Mouse (Mus musculus): ENCODE results near the gene Ccdc186. TPM values are rescaled to one million over a fixed set of nuclear protein-coding genes. Genes with fewer than 3 reads are reported as not detected.
A peak's percentile ranks its signal among the peaks of the same experiment; 100 is the strongest.

Ccdc186 gene
- 10 to 100 TPM; 23.1 to 29.0 TPM for total RNA-seq (2021)
- long read RNA-seq, experiment 1, full-length matches to known transcripts: 15 of 21 reads
- long read RNA-seq, experiment 1, partial matches to known transcripts: 1 of 21 reads
- long read RNA-seq, experiment 1, other reads (novel, unspliced or antisense): 5 of 21 reads
- long read RNA-seq, experiment 2, full-length matches to known transcripts: 6 of 12 reads
- long read RNA-seq, experiment 2, partial matches to known transcripts: 1 of 12 reads
- long read RNA-seq, experiment 2, other reads (novel, unspliced or antisense): 5 of 12 reads

DNA sequence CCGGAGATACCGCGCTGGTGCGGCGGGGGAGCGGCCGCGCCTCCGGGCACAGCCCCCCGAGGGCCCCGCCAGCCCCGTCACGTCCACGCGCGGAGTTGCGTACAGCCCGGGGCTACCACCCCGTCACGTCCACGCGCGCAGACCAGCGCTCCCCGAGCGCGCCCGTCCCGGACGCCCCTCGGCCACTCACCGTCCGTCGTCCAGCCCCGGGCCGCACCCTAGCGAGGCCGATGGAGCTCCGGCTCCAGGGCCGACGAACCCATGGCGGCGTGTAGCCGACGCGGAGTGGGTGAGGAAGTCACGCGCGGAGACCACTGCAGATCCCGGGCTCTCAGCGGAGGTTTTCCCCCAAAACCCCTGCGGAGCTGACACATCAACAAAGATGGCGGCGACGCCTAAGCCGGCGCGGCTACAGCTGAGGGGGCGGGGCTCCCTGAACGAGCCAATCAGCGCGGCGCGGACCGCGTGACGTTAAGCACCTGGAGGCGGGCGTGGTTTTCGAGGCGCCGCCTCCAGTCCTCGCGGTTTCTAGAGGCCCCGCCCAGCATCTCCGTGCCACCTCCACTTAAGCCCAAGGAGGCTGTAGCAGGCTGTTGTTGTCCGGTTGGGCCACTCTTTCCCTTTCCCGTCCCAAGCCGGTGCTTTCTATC, at the start of gene Ccdc186:
Gene Ccdc186, minus strand, starts transcription at position 393 of the 650 bp plus-strand sequence.
- DNase-seq: peak; percentile 98

DNA sequence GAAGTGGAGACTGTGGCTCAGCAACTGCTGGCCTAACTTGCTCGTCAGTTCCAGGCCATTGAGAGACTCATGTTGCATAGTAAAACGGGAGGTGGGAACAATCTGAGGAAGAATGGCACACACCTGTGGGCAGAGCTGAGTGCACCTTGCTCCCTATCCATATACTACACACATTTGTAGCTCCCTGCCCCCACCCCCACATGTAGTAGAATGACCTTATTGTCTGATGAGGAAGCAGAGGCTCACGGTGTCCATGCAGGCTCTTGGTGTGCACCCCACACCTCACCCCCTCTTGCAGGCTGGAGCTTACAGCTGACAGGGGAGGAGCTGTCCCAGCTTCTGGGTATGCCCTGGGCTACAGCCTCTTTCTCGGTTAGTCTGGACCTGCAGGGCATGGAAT, 45.7 kb upstream of the Ccdc186 start:
- no peak for DNase-seq

- no peak for DNase-seq
Measured at GRCm38 (mm10) chr19:56856455-56856854, 34.5 kb upstream of the Ccdc186 start.

- DNase-seq: no peak
Measured at GRCm38 (mm10) chr19:56852590-56852989, 30.6 kb upstream of the Ccdc186 start.

DNA sequence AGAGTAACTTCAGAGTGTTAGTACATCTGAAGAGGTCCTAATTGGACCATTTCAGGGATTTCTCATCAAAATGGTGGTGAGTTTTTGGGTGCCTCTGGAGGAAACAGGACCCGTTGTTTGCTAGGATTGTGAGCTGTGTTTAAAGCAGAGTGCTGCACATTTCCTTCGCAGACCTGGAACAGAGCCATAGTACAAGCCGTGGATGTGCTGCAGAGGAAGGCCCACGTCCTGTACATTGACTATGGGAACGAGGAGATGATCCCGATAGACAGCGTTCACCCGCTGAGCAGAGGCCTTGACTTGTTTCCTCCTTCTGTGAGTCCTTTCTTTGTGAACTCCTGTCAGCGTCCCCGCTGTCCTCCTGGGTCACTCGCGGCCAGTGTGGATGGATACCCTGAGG, 21.0 kb upstream of the Ccdc186 start:
- DNase-seq: no peak

DNA sequence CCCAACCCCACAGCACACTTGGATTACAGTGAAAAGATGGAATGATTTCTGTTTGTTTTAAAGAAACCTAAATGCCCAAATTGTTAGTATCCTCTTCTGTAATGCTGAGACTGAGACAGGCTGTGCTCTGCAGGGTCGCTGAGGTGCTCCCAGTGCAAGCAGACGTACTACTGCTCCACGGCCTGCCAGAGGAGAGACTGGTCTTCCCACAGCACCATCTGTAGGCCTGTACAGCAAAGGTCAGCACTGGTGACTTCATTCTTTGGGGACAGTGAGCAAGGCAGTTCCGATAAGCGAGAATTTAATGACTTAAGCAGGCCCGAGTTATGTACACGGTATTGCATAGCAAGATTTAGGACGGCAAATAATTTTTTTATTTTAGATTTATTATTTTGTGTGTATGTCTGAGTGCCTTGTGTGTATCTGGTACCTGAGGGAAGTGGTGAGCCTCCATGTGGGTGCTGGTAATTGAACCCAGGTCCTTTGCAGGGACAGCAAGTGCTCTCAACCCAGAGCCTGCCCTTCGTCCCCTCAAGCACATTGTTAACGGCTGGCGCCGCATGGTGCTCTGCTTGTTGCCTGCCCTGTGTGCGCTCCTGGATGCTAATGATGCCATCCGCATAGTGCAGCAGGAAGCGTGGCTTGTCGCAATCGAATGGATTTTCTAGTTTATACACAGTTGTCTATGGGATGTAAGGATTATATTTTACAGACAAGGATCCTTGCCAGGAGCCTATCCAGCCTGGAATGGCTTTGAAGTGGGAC, 17.1 kb upstream of the Ccdc186 start:
- peak; percentile 20 for DNase-seq

DNA sequence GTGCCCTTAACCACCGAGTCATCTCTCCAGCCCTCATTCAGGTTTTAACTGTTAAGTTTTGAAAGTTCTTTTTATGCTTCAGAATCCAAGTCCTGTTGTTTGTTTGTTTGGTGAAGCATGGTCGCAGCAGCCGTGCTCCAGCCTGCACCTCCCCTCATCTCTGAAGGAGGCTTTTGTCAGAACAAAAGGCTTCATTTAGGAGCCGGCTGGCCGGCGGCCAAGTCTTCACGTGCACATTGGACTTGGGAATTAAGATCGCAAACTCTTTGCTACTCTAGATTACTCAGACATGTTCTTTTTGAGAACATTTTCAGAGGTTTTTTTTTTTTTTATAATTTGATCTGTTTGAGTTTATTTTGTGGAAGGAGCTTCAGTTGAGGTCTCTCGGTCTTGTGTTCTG, 13.3 kb upstream of the Ccdc186 start:
- DNase-seq: no peak

DNA sequence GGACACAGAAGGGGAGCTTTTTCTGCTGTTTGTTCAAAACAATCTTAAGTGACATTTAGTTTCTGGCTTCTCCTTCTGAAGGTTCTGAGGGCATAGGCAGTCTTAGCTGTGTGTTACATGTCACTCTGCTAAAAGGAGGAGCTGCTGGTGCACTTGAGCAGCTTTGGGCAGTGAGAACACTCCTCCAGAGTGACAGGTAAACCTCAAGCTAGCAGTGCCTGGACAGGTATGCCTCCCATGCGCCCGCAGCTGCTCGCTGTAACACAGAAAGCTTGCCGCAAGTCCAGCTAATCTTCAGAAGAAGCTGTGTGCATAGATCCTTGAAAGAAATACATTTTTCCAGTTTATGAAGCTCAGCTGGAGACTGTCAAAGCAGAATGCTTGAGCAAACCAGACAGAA, 8.2 kb upstream of the Ccdc186 start:
- DNase-seq: no peak

DNA sequence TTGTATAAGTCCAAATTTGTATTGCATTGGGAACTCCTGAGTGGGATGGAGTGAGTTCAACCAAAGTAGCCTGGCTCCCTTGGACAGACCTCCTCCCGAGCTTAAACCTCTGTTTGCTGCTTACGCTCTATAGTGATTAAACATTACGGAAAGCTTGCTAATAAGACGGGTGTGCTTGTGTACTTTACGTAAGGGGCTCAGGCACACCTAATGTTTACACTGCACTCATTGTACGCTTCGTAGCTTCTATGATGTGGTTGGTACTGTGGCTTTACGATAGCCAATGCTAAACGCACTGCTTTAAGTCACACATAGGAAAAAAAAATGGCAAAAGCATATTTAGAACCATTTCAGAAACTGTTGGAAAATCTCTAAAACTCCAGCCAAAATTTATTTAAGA, 7.3 kb upstream of the Ccdc186 start:
- DNase-seq: no peak

DNA sequence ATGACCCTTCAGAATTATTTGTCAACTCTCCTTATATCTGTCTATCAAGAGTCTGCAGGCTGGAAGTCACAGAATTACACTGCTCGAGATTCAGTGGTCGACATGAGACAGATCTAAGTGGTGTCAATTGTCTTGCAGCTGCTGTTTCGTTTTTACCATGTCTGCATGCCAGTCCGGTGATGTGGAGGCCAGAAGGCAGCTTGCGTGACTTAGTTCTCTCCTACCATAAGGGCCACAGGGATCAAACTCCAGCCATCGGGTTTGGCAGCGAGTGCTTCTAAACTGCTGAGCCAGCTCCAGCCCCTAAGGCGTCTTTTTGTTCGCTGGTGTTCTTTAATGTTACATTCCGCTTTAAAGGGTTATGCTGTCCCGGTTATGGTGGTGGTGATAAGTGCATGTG, 6.3 kb upstream of the Ccdc186 start:
- no peak for DNase-seq

DNA sequence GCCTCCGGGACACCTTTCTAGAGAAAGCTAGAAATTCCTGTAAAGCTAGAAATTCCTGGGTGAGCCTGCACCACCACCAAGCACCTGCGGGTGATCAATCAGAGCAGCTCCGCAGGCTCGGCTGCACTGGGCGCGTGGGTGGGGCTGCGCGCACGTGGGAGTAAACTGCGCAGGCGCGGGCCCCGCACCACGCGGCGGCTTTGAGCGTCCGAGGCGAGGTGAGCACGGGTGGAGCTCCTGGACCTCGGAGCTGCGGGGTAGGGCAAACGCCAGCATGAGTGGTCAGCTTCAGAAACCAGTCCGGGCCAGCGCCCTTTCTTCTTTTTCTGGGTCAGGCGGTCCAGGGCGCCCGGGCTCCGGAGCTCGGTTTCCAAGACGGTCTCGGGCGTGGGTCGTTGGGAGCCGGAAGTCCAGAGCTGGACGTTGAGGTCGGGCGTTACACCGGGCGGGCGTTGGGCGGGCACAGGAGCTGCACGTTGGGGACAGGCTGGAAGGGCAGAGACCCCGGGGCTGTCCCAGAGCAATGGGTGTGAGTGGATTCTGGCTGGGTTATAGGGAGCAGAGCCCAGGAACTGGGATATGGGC, 4.1 kb upstream of the Ccdc186 start, which contains the start of gene Tdrd1:
Gene Tdrd1, plus strand, starts transcription at position 163 of the 585 bp plus-strand sequence.
- DNase-seq: no peak

GRCm38 (mm10) chr19:56822448-56822836, 452 bp upstream of the Ccdc186 start:
- DNase-seq: no peak

DNA sequence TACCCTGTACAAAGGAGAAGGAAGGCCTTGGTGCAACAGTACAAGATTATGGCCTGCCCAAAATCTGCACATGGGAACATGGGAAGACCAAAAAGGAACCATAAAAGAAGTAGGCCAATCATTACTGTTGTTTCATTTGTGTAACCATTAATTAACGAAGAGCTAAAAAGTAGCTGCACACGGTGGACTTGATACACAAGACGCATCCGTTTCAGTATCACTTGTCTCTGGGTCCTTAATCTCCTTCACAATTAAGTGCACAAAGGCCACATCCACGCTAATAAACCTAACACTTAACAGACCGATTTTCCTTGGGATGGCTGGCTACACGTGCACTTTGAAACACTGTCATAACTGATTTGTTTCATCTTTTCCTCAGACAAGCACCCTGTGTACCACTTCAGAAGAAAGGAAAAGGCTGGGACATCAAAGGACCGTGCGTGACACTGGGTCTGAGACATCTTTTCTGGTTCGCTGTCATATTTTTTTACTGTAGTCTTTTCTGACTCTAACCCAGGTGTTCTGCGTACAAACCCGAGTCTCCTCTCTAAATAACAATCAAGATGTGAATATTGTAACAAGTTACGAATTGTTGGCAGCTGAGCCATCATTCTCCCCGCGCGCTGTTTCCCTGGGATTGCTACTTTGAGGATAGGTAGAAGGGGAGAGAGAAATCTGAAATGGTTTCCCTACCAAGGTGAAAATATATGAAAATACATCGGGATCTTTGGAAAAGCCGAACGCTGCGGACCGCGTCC, 771 bp downstream of the Ccdc186 start:
- no peak for DNase-seq

DNA sequence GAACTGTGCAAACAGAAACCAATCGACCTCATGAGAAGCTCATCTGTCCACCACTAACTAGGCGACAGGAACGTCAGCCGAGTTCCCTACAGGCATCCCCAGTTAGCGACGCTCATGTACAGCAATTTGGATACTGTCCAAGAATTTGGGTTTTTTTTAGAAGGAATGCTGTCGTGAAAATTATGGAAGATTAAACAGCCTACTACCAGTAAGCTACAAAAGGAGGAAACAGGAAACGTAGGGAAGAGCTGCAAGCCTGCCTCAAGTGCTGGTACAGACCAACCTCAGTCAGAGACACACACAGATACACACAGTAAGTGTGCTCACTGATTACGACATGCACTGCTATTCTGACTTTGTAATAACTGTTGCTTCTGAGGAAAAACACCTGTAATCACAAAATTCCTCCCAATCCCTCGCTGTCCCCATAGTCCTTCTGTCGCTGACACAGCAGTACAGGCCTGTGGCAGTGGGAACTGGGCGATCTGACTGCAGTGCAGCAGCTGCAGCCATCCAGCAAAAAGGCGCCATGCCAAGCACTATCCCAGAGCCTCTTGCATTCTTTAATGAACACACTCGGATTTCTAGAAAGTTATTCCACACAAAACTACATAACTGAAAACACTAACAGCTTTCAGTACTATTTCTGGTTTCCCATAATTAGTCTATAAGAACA, 4.0 kb downstream of the Ccdc186 start:
- DNase-seq: peak; percentile 68

DNA sequence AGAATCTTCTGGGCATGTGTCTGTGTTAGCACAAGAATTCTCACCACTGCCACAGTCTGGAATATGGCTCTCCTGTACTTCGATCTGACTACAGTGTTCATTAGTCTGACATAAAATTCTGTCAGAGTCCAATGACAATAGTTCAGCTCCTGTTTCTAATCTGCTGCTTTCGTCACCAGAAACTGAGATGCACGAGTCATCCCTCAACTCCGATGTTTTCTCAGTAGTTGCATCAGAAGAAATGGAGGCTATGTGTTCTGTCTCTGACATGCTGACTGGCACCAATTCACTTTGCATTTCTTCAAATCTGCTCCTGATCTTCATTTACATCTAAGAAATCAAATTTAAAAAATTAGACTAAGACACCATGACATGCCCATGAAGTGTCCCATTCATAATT, 8.6 kb downstream of the Ccdc186 start:
- DNase-seq: no peak

DNA sequence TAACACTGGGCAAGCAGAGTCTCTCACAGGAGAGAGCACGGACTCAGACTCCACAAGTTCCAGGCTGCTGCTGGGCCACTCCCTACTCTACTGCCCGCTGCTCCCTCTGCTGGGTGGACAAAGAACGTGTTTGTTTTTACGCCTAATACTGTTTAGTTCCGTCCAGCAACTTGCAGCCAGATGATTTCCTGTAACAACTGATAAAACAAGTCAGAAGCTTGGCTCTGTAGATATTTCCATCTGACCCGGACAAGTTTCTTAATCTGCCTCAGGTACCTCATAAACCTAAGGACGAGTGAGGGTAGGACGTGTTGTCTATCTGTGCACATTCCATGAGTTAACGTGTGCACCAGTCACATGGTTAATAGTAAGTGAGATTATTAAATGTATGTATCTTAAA, 10.4 kb downstream of the Ccdc186 start:
- peak; percentile 63 for DNase-seq

- DNase-seq: no peak
Measured at GRCm38 (mm10) chr19:56810641-56811146, 11.3 kb downstream of the Ccdc186 start.

GRCm38 (mm10) chr19:56808771-56809170, 13.2 kb downstream of the Ccdc186 start:
- DNase-seq: no peak

GRCm38 (mm10) chr19:56807122-56807521, 14.9 kb downstream of the Ccdc186 start:
- DNase-seq: no peak

GRCm38 (mm10) chr19:56805366-56805765, 16.6 kb downstream of the Ccdc186 start:
- DNase-seq: no peak

GRCm38 (mm10) chr19:56802352-56802746, 19.6 kb downstream of the Ccdc186 start:
- DNase-seq: no peak

Data from gastrocnemius, postnatal 10 days (tissue).